Mouse (Mus musculus): ENCODE measurements at regions not wholly inside any gene's neighbourhood (a gene's known extent, or its start where the extent isn't known, plus 50 kb on each side); places are given as distances from the start of the nearest gene placed in this dataset.

GRCm38 (mm10) chr14:47825446-47825956 is 177.3 kb downstream of the Ktn1 start:
- no peak for TF ChIP-seq POLR2A (IDR thresholded peaks at IDR 0.05; ENCODE audit: insufficient read depth, low read length)
- TF ChIP-seq CTCF (IDR thresholded peaks at IDR 0.05; ENCODE audit: low read depth, low read length), result no peak
- TF ChIP-seq EP300 (IDR thresholded peaks at IDR 0.05; ENCODE audit: insufficient read depth, low read depth, low read length), result no peak
